In genomic region chr13:23529480-23530165, GRCm38 (mm10) we compare ENCODE assay signal across 8 mouse cellular contexts. TPM values are rescaled to one million over a fixed set of nuclear protein-coding genes. Genes with fewer than 3 reads are reported as not detected.
A peak's percentile ranks its signal among the peaks of the same experiment; 100 is the strongest.
DNase-seq lines count a peak whose midpoint lies in the region; ATAC-seq lines count a peak whose summit lies in the region.

No protein-coding gene starts in this region.

- ATAC-seq in forebrain, embryonic 16.5 days: no peak
- ATAC-seq in liver, embryonic 13.5 days (ENCODE audit: low read depth): no peak
- no peak for ATAC-seq in inflammation-experienced regulatory T-cells, adult 6 months

- peak overlapping the region; percentile 99 for H3K27ac ChIP-seq in forebrain, embryonic 16.5 days (ENCODE audit: low read length)
- peak overlapping the region; percentile 98 for H3K27ac ChIP-seq in liver, embryonic 13.5 days

- 30% methylated on average over 2 of the region's 2 CpGs for WGBS in forebrain, embryonic 16.5 days
- 28% methylated on average over 2 of the region's 2 CpGs for WGBS in liver, embryonic 13.5 days (ENCODE audit: insufficient replicate concordance)

- H3K4me3 ChIP-seq in forebrain, embryonic 16.5 days (replicated peaks; ENCODE audit: low read length): peak overlapping the region; percentile 67
- H3K4me3 ChIP-seq in liver, embryonic 13.5 days (replicated peaks): peak overlapping the region; percentile 63

- H3K4me1 ChIP-seq in forebrain, embryonic 16.5 days (replicated peaks; ENCODE audit: control insufficient read depth, insufficient read depth, low read length): peaks cover 21% of the 10 kb centered on the region
- H3K4me1 ChIP-seq in liver, embryonic 13.5 days (replicated peaks): peaks cover 56% of the 10 kb centered on the region

- H3K9ac ChIP-seq in forebrain, embryonic 16.5 days (replicated peaks; ENCODE audit: low read depth, low read length): peak overlapping the region; percentile 81
- H3K9ac ChIP-seq in liver, embryonic 13.5 days: peak overlapping the region; percentile 84

- H3K9me3 ChIP-seq in forebrain, embryonic 16.5 days (ENCODE audit: control insufficient read depth, low read length): no peaks in the 10 kb centered on the region
- no peaks in the 10 kb centered on the region for H3K9me3 ChIP-seq in liver, embryonic 13.5 days (replicated peaks)

- H3K27me3 ChIP-seq in forebrain, embryonic 16.5 days (replicated peaks; ENCODE audit: control insufficient read depth, insufficient read depth, low read length): no peaks in the 10 kb centered on the region
- no peaks in the 10 kb centered on the region for H3K27me3 ChIP-seq in liver, embryonic 13.5 days

- peak; percentile 2 for DNase-seq in embryo, embryonic 10 days (ENCODE audit: low spot score)
- no peak for DNase-seq in embryo, embryonic 9.5 days (ENCODE audit: extremely low spot score)
- DNase-seq in 416B (ENCODE audit: low read depth): peak; percentile 47
- no peak for DNase-seq in liver, embryonic 13.5 days
- no peak for DNase-seq in B cell, adult 2 months
- DNase-seq in adrenal gland, adult 8-10 months: no peak

- H3K4me2 ChIP-seq in forebrain, embryonic 16.5 days (ENCODE audit: low read length): peak overlapping the region; percentile 60
- peak overlapping the region; percentile 65 for H3K4me2 ChIP-seq in liver, embryonic 13.5 days

- no peaks in the 10 kb centered on the region for H3K36me3 ChIP-seq in forebrain, embryonic 16.5 days (ENCODE audit: control insufficient read depth, insufficient read depth)
- H3K36me3 ChIP-seq in liver, embryonic 13.5 days: no peaks in the 10 kb centered on the region

RNA-seq across cellular contexts. Expression of gene Hist1h4h, which starts 1.2 kb away (rescaled TPM):
- 2.9 and 4.6 TPM in 2 replicates for polyA plus RNA-seq in forebrain, embryonic 16.5 days (2015; fragmentation: Nextera tagmentation; extraction: Ambion mirVana)
- polyA plus RNA-seq in liver, embryonic 13.5 days (2015; fragmentation: Nextera tagmentation; extraction: Ambion mirVana): 3.8 and 5.9 TPM in 2 replicates
- 1 to 10 TPM; 3.9 to 8.3 (median 7.0) TPM for polyA plus RNA-seq in inflammation-experienced regulatory T-cells, adult 6 months (2017; shearing (Covaris generic))
- total RNA-seq in adrenal gland, adult 8-10 months (2022): 100 to 1,000 TPM; 381 to 523 (median 406) TPM

RNA-seq across cellular contexts. Expression of gene Hist1h2af, which starts 4.1 kb away (rescaled TPM):
- polyA plus RNA-seq in forebrain, embryonic 16.5 days (2015; fragmentation: Nextera tagmentation; extraction: Ambion mirVana): not detected in 2 replicates
- polyA plus RNA-seq in liver, embryonic 13.5 days (2015; fragmentation: Nextera tagmentation; extraction: Ambion mirVana): 7.7 and 13.6 TPM in 2 replicates
- polyA plus RNA-seq in inflammation-experienced regulatory T-cells, adult 6 months (2017; shearing (Covaris generic)): not detected
- total RNA-seq in adrenal gland, adult 8-10 months (2022): 10 to 100 TPM in 3 of 4 experiments, 1 to 10 TPM in 1; 8.2 to 20.8 (median 16.2) TPM

RNA-seq across cellular contexts. Expression of gene Hist1h3g, which starts 5.6 kb away (rescaled TPM):
- 1.5 and 3.2 TPM in 2 replicates for polyA plus RNA-seq in forebrain, embryonic 16.5 days (2015; fragmentation: Nextera tagmentation; extraction: Ambion mirVana)
- polyA plus RNA-seq in liver, embryonic 13.5 days (2015; fragmentation: Nextera tagmentation; extraction: Ambion mirVana): 10.3 and 17.1 TPM in 2 replicates
- 1 to 10 TPM in 1 of 3 experiments, not detected in 2; 1.5 TPM for polyA plus RNA-seq in inflammation-experienced regulatory T-cells, adult 6 months (2017; shearing (Covaris generic))
- 1 to 10 TPM; 3.2 to 5.6 (median 4.7) TPM for total RNA-seq in adrenal gland, adult 8-10 months (2022)

RNA-seq across cellular contexts. Expression of gene Hist1h2bh, which starts 13.6 kb away (rescaled TPM):
- 0.23 and 0.47 TPM in 2 replicates for polyA plus RNA-seq in forebrain, embryonic 16.5 days (2015; fragmentation: Nextera tagmentation; extraction: Ambion mirVana)
- polyA plus RNA-seq in liver, embryonic 13.5 days (2015; fragmentation: Nextera tagmentation; extraction: Ambion mirVana): 1.7 TPM in 2 replicates
- under 1 TPM in 2 of 3 experiments, not detected in 1; 0.38 to 0.89 TPM for polyA plus RNA-seq in inflammation-experienced regulatory T-cells, adult 6 months (2017; shearing (Covaris generic))
- 1 to 10 TPM; 2.2 to 3.4 (median 2.9) TPM for total RNA-seq in adrenal gland, adult 8-10 months (2022)

RNA-seq across cellular contexts. Expression of gene Hist1h3f, which starts 14.2 kb away (rescaled TPM):
- 0.30 and 0.61 TPM in 2 replicates for polyA plus RNA-seq in forebrain, embryonic 16.5 days (2015; fragmentation: Nextera tagmentation; extraction: Ambion mirVana)
- polyA plus RNA-seq in liver, embryonic 13.5 days (2015; fragmentation: Nextera tagmentation; extraction: Ambion mirVana): 1.1 and 2.1 TPM in 2 replicates
- 1 to 10 TPM in 1 of 3 experiments, under 1 TPM in 2; 0.73 to 1.5 (median 0.74) TPM for polyA plus RNA-seq in inflammation-experienced regulatory T-cells, adult 6 months (2017; shearing (Covaris generic))
- total RNA-seq in adrenal gland, adult 8-10 months (2022): 10 to 100 TPM; 16.8 to 22.6 (median 20.7) TPM

Comparison
In these comparisons a context has a peak if more than half of its experiments do, and no peak if none do; other contexts are left out.
1. DNase-seq: peak in embryo, embryonic 10 days (single experiment) and 416B (single experiment); none in embryo, embryonic 9.5 days (single experiment), liver, embryonic 13.5 days (single experiment), B cell, adult 2 months (0 of 2) and adrenal gland, adult 8-10 months (single experiment).